Mouse (Mus musculus) liver, postnatal 0 days (tissue): Measurements from ENCODE around the gene Cramp1l. TPM values are rescaled to one million over a fixed set of nuclear protein-coding genes. Genes with fewer than 3 reads are reported as not detected.
"Not testable (repeated sequence)": the region's sequence is repeated elsewhere in the genome, so short reads cannot be mapped to it uniquely, and the experiment has no call there.

ENCODE experiments used
- ATAC-seq: fragments of 200-750 bp; cut with Nextera tagmentation; 2 replicates; pipeline ENCODE4 v1.8.0; 2017; ENCODE audit warnings: mild to moderate bottlenecking, moderate library complexity
- DNase-seq: peaks from one replicate; pipeline ENCODE4 v3.0.0-alpha.2; 2016
- H3K27ac ChIP-seq: fragments of 300-500 bp; sonication (generic); 2 replicates; pipeline ENCODE4 v1.5.1; 2014; ENCODE audit warnings: antibody characterized with exemption, moderate library complexity, mild to moderate bottlenecking, low read depth
- H3K27me3 ChIP-seq: fragments of 300-500 bp; sonication (generic); 2 replicates; pipeline ENCODE4 v1.6.1; 2014; ENCODE audit warnings: low read length, control low read depth, mixed read lengths; ENCODE audit not compliant: insufficient read depth
- H3K36me3 ChIP-seq: fragments of 300-500 bp; sonication (generic); replicated peaks from 2 replicates; pipeline ENCODE4 v1.6.1; 2014; ENCODE audit warnings: mild to moderate bottlenecking, control low read depth, low read length, moderate library complexity, mixed read lengths; ENCODE audit not compliant: insufficient read depth
- H3K4me1 ChIP-seq: fragments of 300-500 bp; sonication (generic); 2 replicates; pipeline ENCODE4 v1.6.1; 2014; ENCODE audit warnings: antibody characterized with exemption, mild to moderate bottlenecking, control low read depth; ENCODE audit not compliant: insufficient read depth
- H3K4me2 ChIP-seq: fragments of 300-500 bp; sonication (generic); 2 replicates; pipeline ENCODE4 v1.6.1; 2014; ENCODE audit warnings: low read depth, mild to moderate bottlenecking, low read length, moderate library complexity, mixed read lengths
- H3K4me3 ChIP-seq: fragments of 300-500 bp; sonication (generic); 2 replicates; pipeline ENCODE4 v1.5.1; 2014; ENCODE audit warnings: low read depth, low read length
- H3K9ac ChIP-seq: fragments of 300-500 bp; sonication (generic); replicated peaks from 2 replicates; pipeline ENCODE4 v1.6.1; 2014; ENCODE audit warnings: mild to moderate bottlenecking, moderate library complexity
- H3K9me3 ChIP-seq: fragments of 300-500 bp; sonication (generic); 2 replicates; pipeline ENCODE4 v1.6.1; 2016; ENCODE audit warnings: mild to moderate bottlenecking, control low read depth, low read length, mixed read lengths
- CTCF ChIP-seq: sonication (generic); IDR thresholded peaks from 2 replicates; pipeline ENCODE4 v1.5.1; 2016; ENCODE audit warnings: antibody characterized with exemption, low read depth
- EP300 ChIP-seq: IDR thresholded peaks from 2 replicates; pipeline ENCODE4 v1.6.1; 2016; ENCODE audit warnings: antibody characterized with exemption, low read depth, mild to moderate bottlenecking
- WGBS: fragments of 180-500 bp; shearing (Covaris S2); extraction: QIAGEN DNeasy Blood & Tissue Kit; methylation state at CpG from one replicate; pipeline ENCODE4 v1.1.7; 2014; ENCODE audit not compliant: insufficient replicate concordance; 5-methylcytosine and 5-hydroxymethylcytosine counted together
- polyA plus RNA-seq: library from polyadenylated mRNA; unstranded; fragments of >200 nt; fragmentation: Nextera tagmentation; extraction: Ambion mirVana; gene quantifications from 2 replicates; pipeline ENCODE4 v1.2.1, GENCODE M21; 2015

The Cramp1l gene
- polyA plus RNA-seq, 1 experiment from 2014 or later, result 1.4 TPM

DNA sequence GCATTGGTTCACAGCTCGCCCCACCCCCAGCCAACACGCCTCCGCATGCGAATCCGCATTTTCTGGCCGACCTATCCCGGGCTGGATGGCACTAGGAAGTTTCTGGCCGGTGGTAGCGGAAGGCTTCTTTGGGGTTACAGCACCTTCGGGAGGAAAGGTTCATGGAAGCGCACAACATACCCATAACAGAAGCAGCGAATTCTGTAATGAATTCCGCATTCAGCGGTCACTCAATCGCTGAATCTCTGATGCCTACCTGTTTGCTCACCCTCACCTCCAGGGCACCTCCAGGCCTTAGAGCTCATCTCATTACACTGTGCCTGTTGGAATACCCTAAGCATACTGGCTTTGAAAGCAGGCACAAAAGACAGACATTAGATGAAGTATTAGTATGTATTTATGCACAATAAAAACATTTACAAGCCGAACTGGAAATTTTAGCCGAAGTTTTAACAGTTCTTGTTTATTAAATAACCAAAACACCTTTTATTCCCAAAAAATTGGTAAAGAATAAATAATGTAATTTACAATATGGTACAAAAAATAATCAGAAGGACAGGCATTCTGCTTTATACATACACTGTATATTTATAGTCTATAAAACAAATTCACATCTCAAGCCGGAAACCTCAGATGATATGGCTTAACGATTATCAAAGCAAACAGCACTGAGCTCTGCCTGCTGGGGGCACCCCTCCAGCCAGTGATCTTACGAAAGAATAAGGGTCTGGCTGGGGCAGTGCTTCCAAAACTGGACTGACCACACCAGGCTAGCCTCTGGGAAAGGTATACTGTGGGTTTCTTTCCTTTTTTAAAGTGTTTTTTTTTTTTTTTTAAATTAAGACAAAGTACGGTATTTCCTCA lies 54.5 kb downstream of the Cramp1l start:
- WGBS, result 11% methylated on average over 21 of the region's 21 CpGs
- no peak for DNase-seq
- TF ChIP-seq EP300 (no peak), CTCF (peak; percentile 17)
- peak overlapping the region; percentile 59; the same call in 1 of the 2 replicates for H3K27ac ChIP-seq
- H3K4me3 ChIP-seq, result peak overlapping the region; percentile 87
- H3K36me3 ChIP-seq, result peaks cover 41% of the 10 kb centered on the region
- peak overlapping the region; percentile 40; the same call in 1 of the 2 replicates for H3K9ac ChIP-seq
- H3K4me2 ChIP-seq, result peak overlapping the region; percentile 88
- ATAC-seq, result peak; percentile 47
- H3K9me3 ChIP-seq, result no peaks in the 10 kb centered on the region
- no peaks in the 10 kb centered on the region for H3K27me3 ChIP-seq
- H3K4me1 ChIP-seq, result peaks cover 11% of the 10 kb centered on the region

DNA sequence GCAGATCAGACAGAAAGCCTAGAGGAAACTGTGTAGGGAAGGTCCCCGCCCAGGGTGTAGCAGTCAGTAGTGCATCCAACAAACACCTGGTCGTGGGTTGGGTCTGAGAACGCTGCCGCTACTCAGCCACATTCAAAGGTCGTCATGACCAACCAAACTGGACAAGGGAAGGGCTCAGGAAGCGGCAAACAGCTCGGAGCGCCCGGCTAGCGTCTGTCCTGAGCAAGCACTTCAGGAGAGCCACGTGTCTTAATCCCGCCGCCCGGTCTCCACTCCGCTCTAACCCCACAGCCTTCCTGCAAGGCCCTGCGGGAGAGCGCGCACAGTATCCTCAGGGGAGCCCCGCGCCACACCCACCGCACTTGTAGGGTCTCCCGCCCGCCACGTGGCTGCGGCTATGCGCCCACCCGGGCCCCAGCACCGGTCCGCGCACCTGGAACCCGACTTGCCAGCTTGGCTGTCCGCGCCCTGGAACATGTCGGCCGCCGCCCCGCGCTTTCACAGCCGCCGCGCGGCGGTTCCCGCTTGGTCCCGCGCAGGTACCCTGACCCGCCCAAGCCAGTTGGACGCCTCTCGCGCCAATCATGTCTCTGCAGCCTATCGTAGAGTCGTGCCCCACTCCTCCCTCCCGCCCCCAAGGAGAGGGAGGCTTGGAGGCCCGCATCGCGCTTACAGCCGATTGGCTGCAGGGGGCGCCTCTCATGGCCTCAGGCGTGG lies 55.3 kb downstream of the Cramp1l start, which contains the start of gene Jpt2:
Jpt2 (minus strand) TSS at position 555 of the 717 bp plus-strand sequence.
- WGBS, result under 1% methylated on average over 45 of the region's 59 CpGs
- Histone ChIP-seq H3K4me1 (peaks cover 11% of the 10 kb centered on the region), H3K27ac (peak within 1 kb of the TSS; percentile 81), H3K27me3 (no peaks in the 10 kb centered on the region), H3K4me2 (peak within 1 kb of the TSS; percentile 88), H3K36me3 (peaks cover 37% of the 10 kb centered on the region), H3K4me3 (peak within 1 kb of the TSS; percentile 87), H3K9me3 (no peaks in the 10 kb centered on the region), H3K9ac (peak within 1 kb of the TSS; percentile 87)
- TF ChIP-seq CTCF (peak; percentile 80), EP300 (no peak)
- peak; percentile 99 for ATAC-seq
- DNase-seq, result peak; percentile 99

DNA sequence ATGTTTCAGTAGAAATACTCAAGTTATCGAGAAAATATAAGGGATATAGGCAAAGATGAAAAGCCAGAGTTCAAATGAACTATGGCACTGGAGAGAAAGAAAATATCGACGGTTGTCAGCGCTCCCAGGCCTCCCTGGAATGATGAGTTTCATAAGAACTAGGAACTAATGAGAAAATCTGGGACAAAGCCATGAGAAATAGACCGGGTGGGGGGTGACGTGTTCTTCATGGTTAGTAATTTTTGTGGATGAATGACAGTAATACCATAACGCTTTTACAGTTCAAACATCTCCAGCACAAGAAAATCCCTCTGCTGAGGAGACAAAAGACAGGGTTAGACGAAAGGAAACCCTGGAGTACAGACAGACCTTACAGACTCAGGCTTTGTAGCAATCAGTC lies 56.2 kb downstream of the Cramp1l start:
- 47% methylated on average over 8 of the region's 8 CpGs for WGBS
- DNase-seq, result no peak

DNA sequence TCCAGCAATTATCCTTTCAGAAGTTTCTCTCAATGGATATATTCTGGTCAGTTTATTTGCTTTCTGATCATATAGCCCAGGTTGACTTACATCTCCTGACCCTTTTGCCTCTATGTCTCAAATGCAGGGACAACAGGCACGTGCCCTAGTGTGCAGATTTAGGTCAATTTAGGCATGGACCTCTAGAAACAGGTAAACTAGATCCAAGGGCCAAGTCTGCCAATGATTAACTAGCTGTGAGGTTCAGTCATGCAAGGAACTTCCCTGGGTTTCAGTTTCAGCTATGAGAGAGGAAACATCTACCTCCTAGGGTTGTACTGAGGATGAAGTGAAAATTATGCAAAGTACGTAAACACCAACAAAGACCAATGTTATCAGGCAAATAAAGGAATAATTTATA lies 62.3 kb downstream of the Cramp1l start:
- 73% methylated on average over 2 of the region's 2 CpGs for WGBS
- H3K27ac ChIP-seq, result peak overlapping the region; percentile 71
- ATAC-seq, result peak; percentile 83
- peaks cover 19% of the 10 kb centered on the region for H3K36me3 ChIP-seq
- H3K4me2 ChIP-seq, result peak overlapping the region; percentile 33; the same call in 1 of the 2 replicates
- no peak for TF ChIP-seq CTCF
- no peak for TF ChIP-seq EP300
- H3K4me3 ChIP-seq, result no peak overlapping the region
- H3K27me3 ChIP-seq, result no peaks in the 10 kb centered on the region
- H3K9ac ChIP-seq, result 0 out of 2 replicates have a peak overlapping the region, but pooled peaks have one; percentile 11
- no peaks in the 10 kb centered on the region for H3K9me3 ChIP-seq
- DNase-seq, result peak; percentile 23
- H3K4me1 ChIP-seq, result peaks cover 12% of the 10 kb centered on the region

More for the DNA sequence above, 56.2 kb downstream of the Cramp1l start:
- Histone ChIP-seq H3K36me3 (peaks cover 34% of the 10 kb centered on the region), H3K4me3 (peak overlapping the region; percentile 87), H3K27me3 (no peaks in the 10 kb centered on the region), H3K9me3 (no peaks in the 10 kb centered on the region), H3K4me2 (peak overlapping the region; percentile 88), H3K4me1 (peaks cover 11% of the 10 kb centered on the region), H3K9ac (peak overlapping the region; percentile 87), H3K27ac (0 out of 2 replicates have a peak overlapping the region, but pooled peaks have one; percentile 81)
- TF ChIP-seq CTCF (no peak), EP300 (no peak)
- ATAC-seq, result no peak

DNA sequence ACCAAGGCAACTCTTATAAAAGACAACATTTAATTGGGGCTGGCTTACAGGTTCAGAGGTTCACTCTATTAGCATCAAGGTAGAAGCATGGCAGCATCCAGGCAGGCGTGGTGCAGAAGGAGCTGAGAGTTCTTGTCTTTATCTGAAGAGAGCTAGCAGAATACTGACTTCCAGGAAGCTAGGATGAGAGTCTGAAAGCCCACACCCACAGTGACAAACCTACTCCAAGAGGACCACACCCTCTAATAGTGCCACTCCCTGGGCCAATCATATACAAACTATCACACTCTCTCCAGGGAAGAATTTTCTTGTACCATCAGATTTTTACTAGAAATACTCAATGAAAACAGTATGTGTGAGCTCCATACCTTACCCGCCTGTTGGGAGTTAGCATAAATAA lies 64.9 kb downstream of the Cramp1l start:
- no peaks in the 10 kb centered on the region for H3K27me3 ChIP-seq
- WGBS, result 79% methylated on average over 2 of the region's 2 CpGs
- ATAC-seq (peak; percentile 12; the same call in 1 of the 2 replicates), DNase-seq (no peak)
- peaks cover 12% of the 10 kb centered on the region for H3K4me1 ChIP-seq
- H3K4me3 ChIP-seq, result no peak overlapping the region
- H3K4me2 ChIP-seq, result no peak overlapping the region
- no peaks in the 10 kb centered on the region for H3K9me3 ChIP-seq
- H3K9ac ChIP-seq, result no peak overlapping the region
- H3K36me3 ChIP-seq, result peaks cover 39% of the 10 kb centered on the region
- no peak overlapping the region for H3K27ac ChIP-seq
- TF ChIP-seq EP300, result no peak
- no peak for TF ChIP-seq CTCF

DNA sequence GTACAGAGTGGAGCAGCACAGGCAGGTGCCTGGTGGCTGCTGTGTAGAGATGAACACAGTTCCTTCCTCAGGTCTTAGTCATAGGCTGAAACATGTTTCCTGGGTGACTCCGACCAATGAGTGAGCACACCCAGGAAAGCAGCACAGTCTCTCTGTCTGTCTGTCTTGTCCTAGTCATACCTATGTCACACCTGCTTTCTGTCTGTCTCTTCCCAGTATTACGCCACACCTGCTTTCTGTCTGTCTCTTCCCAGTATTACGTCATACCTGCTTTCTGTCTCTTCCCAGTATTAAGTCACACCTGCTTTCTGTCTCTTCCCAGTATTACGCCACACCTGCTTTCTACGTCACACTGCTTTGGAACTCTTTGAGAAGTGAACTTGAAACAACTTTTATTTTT lies 67.4 kb downstream of the Cramp1l start:
- peaks cover 34% of the 10 kb centered on the region for H3K36me3 ChIP-seq
- no peak overlapping the region for H3K4me3 ChIP-seq
- ATAC-seq, result peak; percentile 75
- 72% methylated on average over 5 of the region's 5 CpGs for WGBS
- peaks cover 8% of the 10 kb centered on the region for H3K4me1 ChIP-seq
- no peak overlapping the region for H3K27ac ChIP-seq
- H3K9ac ChIP-seq, result no peak overlapping the region
- no peak for TF ChIP-seq CTCF
- TF ChIP-seq EP300, result no peak
- no peak for DNase-seq
- no peak overlapping the region for H3K4me2 ChIP-seq
- H3K9me3 ChIP-seq, result no peaks in the 10 kb centered on the region
- no peaks in the 10 kb centered on the region for H3K27me3 ChIP-seq

DNA sequence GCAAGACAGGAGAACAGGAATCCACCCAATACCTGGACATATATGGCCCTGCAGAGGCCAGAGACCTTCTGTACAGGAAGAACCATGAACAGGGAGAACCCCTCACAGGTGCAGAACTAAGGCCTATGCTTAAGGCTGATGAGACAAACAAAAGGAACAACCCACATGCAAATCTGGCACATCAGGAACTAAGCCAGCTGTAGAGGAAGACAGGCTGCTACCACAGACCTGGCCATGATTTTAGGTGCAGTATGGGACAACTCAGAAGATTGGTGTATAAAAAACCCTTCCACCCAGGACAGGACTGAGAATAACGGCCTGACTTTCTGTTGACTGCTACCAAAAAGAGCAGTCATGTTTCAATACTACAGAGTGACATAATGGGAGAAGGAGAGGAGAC lies 72.0 kb downstream of the Cramp1l start:
- whole genome bisulfite sequencing, result 86% methylated on average over 1 of the region's 1 CpGs
- H3K9ac ChIP-seq, DNase-seq, H3K4me3 ChIP-seq, H3K9me3 ChIP-seq, H3K27ac ChIP-seq, H3K27me3 ChIP-seq, H3K4me1 ChIP-seq, ATAC-seq, H3K4me2 ChIP-seq: not testable (repeated sequence)
- H3K36me3 ChIP-seq, result peaks cover 25% of the 10 kb centered on the region
